Mouse (Mus musculus) liver (tissue): ENCODE data around the gene Homer1.

ENCODE experiments used
- DNase-seq: peaks from one replicate; pipeline ENCODE4 v3.0.0-alpha.2; 2020; ENCODE audit warnings: mixed read lengths

Homer1 gene

GRCm38 (mm10) chr13:93299316-93299715 is at the start of gene Homer1:
Gene Homer1, plus strand, starts transcription at chr13:93299635.
- no peak for DNase-seq

- DNase-seq = no peak
These were observed 47.7 kb upstream of the Homer1 start for GRCm38 (mm10) chr13:93251732-93252131.

- DNase-seq = no peak
These were observed 47.3 kb upstream of the Homer1 start for GRCm38 (mm10) chr13:93252175-93252574.

- DNase-seq = no peak
These were observed 46.5 kb upstream of the Homer1 start for GRCm38 (mm10) chr13:93252941-93253340.

GRCm38 (mm10) chr13:93267151-93267550 is 32.3 kb upstream of the Homer1 start:
- DNase-seq = no peak

- DNase-seq = no peak
These were observed 1.1 kb downstream of the Homer1 start for GRCm38 (mm10) chr13:93300581-93300980.

GRCm38 (mm10) chr13:93301060-93301459 is 1.6 kb downstream of the Homer1 start:
- no peak for DNase-seq

GRCm38 (mm10) chr13:93302846-93303562 is 3.6 kb downstream of the Homer1 start:
- no peak for DNase-seq

GRCm38 (mm10) chr13:93303563-93304250 is 4.3 kb downstream of the Homer1 start:
- peak; percentile 94 for DNase-seq

- peak; percentile 54 for DNase-seq
These were observed 5.0 kb downstream of the Homer1 start for GRCm38 (mm10) chr13:93304251-93305001.

GRCm38 (mm10) chr13:93305149-93305548 is 5.7 kb downstream of the Homer1 start:
- no peak for DNase-seq

- DNase-seq = no peak
These were observed 6.2 kb downstream of the Homer1 start for GRCm38 (mm10) chr13:93305636-93306035.

GRCm38 (mm10) chr13:93306545-93306944 is 7.1 kb downstream of the Homer1 start:
- DNase-seq = no peak

GRCm38 (mm10) chr13:93307700-93308099 is 8.3 kb downstream of the Homer1 start:
- no peak for DNase-seq

- no peak for DNase-seq
These were observed 9.9 kb downstream of the Homer1 start for GRCm38 (mm10) chr13:93309295-93309694.

- DNase-seq = no peak
These were observed 13.1 kb downstream of the Homer1 start for GRCm38 (mm10) chr13:93312518-93312917.

GRCm38 (mm10) chr13:93314322-93314721 is 14.9 kb downstream of the Homer1 start:
- DNase-seq = no peak

GRCm38 (mm10) chr13:93320089-93320488 is 20.7 kb downstream of the Homer1 start:
- DNase-seq = no peak

GRCm38 (mm10) chr13:93326326-93326725 is 26.9 kb downstream of the Homer1 start:
- no peak for DNase-seq

GRCm38 (mm10) chr13:93331721-93332120 is 32.3 kb downstream of the Homer1 start:
- no peak for DNase-seq

GRCm38 (mm10) chr13:93332491-93332890 is 33.1 kb downstream of the Homer1 start:
- DNase-seq = no peak

GRCm38 (mm10) chr13:93335337-93335736 is 35.9 kb downstream of the Homer1 start:
- DNase-seq = no peak

GRCm38 (mm10) chr13:93338394-93338793 is 39.0 kb downstream of the Homer1 start:
- DNase-seq = no peak
